Mouse (Mus musculus) cerebellum, adult 2 months (tissue): ENCODE measurements at regions not wholly inside any gene's neighbourhood (a gene's known extent, or its start where the extent isn't known, plus 50 kb on each side); places are given as distances from the start of the nearest gene placed in this dataset.

Experiments
- CTCF ChIP-seq: fragments of 200-500 bp; IDR thresholded peaks from 2 replicates; pipeline ENCODE4 v1.5.1; 2011; ENCODE audit warnings: low read depth, mild to moderate bottlenecking, control low read depth, low read length, moderate library complexity, borderline replicate concordance; ENCODE audit not compliant: insufficient read depth
- POLR2A ChIP-seq: fragments of 200-500 bp; IDR thresholded peaks from 2 replicates; pipeline ENCODE4 v1.6.1; 2011; ENCODE audit warnings: low read length, control low read depth, borderline replicate concordance; ENCODE audit not compliant: insufficient read depth

DNA sequence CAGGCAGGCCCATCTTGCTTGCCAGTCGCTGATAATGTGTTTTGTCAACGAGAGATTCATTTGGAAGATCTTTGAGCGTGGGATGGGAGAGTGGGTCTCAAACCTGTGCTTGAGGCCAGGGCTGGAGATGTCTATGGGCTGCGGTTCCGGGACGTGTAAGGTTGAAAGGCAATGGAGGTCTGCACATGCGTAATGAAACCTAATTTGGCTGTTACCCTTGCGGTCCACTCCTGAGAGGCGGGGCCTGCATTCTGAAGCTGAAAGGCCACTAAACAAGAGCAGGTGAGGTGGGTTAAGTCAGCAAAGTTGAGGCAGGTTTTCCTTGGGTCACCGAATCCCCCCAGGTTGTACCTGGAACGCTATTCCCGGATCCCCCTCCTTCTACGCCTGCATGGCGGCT, 83.3 kb upstream of the Smad3 start:
- TF ChIP-seq POLR2A (no peak), CTCF (no peak)
